Mouse (Mus musculus) kidney, embryonic 14.5 days (tissue): Measurements from ENCODE around the gene Dcst2. TPM values are rescaled to one million over a fixed set of nuclear protein-coding genes. Genes with fewer than 3 reads are reported as not detected.

Experiments used
- ATAC-seq: fragments of 200-750 bp; cut with Nextera tagmentation; 2 replicates; pipeline ENCODE4 v1.8.0; 2017; ENCODE audit warnings: moderate number of reproducible peaks, mild to moderate bottlenecking, moderate TSS enrichment, moderate library complexity; ENCODE audit not compliant: low FRiP score, low TSS enrichment
- H3K27ac ChIP-seq: fragments of 300-500 bp; sonication (generic); 2 replicates; pipeline ENCODE4 v1.5.1; 2014; ENCODE audit warnings: low read depth, mild to moderate bottlenecking, low read length, moderate library complexity, mixed read lengths
- H3K27me3 ChIP-seq: fragments of 300-500 bp; sonication (generic); 2 replicates; pipeline ENCODE4 v1.6.1; 2014; ENCODE audit warnings: mild to moderate bottlenecking, low read length; ENCODE audit not compliant: control insufficient read depth, insufficient read depth
- H3K36me3 ChIP-seq: fragments of 300-500 bp; sonication (generic); 2 replicates; pipeline ENCODE4 v1.6.1; 2014; ENCODE audit warnings: low read length, mixed read lengths; ENCODE audit not compliant: control insufficient read depth, insufficient read depth
- H3K4me1 ChIP-seq: fragments of 300-500 bp; sonication (generic); 2 replicates; pipeline ENCODE4 v1.6.1; 2014; ENCODE audit warnings: low read length, mixed read lengths; ENCODE audit not compliant: control insufficient read depth, insufficient read depth
- H3K4me2 ChIP-seq: fragments of 300-500 bp; sonication (generic); replicated peaks from 2 replicates; pipeline ENCODE4 v1.6.1; 2014; ENCODE audit warnings: low read depth, mild to moderate bottlenecking, low read length
- H3K4me3 ChIP-seq: fragments of 300-500 bp; sonication (generic); 2 replicates; pipeline ENCODE4 v1.5.1; 2014; ENCODE audit warnings: mild to moderate bottlenecking, low read length
- H3K9ac ChIP-seq: fragments of 300-500 bp; sonication (generic); 2 replicates; pipeline ENCODE4 v1.6.1; 2014; ENCODE audit warnings: low read depth, mild to moderate bottlenecking, low read length, moderate library complexity
- H3K9me3 ChIP-seq: fragments of 300-500 bp; sonication (generic); 2 replicates; pipeline ENCODE4 v1.6.1; 2016; ENCODE audit warnings: low read length; ENCODE audit not compliant: control insufficient read depth
- WGBS: fragments of 180-500 bp; shearing (Covaris S2); extraction: QIAGEN DNeasy Blood & Tissue Kit; methylation state at CpG from one replicate; pipeline ENCODE4 v1.1.7; 2014; 5-methylcytosine and 5-hydroxymethylcytosine counted together
- polyA plus RNA-seq: library from polyadenylated mRNA; unstranded; fragments of >200 nt; fragmentation: Nextera tagmentation; extraction: Ambion mirVana; gene quantifications from 2 replicates; pipeline ENCODE4 v1.2.1, GENCODE M21; 2014

The Dcst2 gene
- polyA plus RNA-seq, 1 experiment from 2014 or later, result 0.18 TPM

GRCm38 (mm10) chr3:89365486-89366414 lies 4.0 kb downstream of the Dcst2 start:
- Histone ChIP-seq H3K27me3 (no peaks in the 10 kb centered on the region), H3K27ac (no peak overlapping the region), H3K4me3 (no peak overlapping the region), H3K4me1 (0 out of 2 replicates have a peak, but pooled peaks cover 4% of the 10 kb centered on the region), H3K36me3 (no peaks in the 10 kb centered on the region), H3K4me2 (no peak overlapping the region), H3K9ac (peak overlapping the region; percentile 18; the same call in 1 of the 2 replicates), H3K9me3 (no peaks in the 10 kb centered on the region)
- ATAC-seq, result no peak
- 66% methylated on average over 20 of the region's 20 CpGs for whole genome bisulfite sequencing

- H3K27ac ChIP-seq, result no peak overlapping the region
- ATAC-seq, result 0 out of 2 replicates have a peak, but pooled peaks have one; percentile 46
- H3K9ac ChIP-seq, result no peak overlapping the region; the same call in 1 of the 2 replicates
- 0 out of 2 replicates have a peak, but pooled peaks cover 4% of the 10 kb centered on the region for H3K4me1 ChIP-seq
- no peak overlapping the region for H3K4me3 ChIP-seq
- 45% methylated on average over 11 of the region's 11 CpGs for WGBS
- no peaks in the 10 kb centered on the region for H3K36me3 ChIP-seq
- no peaks in the 10 kb centered on the region for H3K27me3 ChIP-seq
- no peak overlapping the region for H3K4me2 ChIP-seq
- no peaks in the 10 kb centered on the region for H3K9me3 ChIP-seq
Measured at GRCm38 (mm10) chr3:89367338-89367737, 5.6 kb downstream of the Dcst2 start.

- ATAC-seq, result no peak
- no peak overlapping the region for H3K4me3 ChIP-seq
- no peaks in the 10 kb centered on the region for H3K9me3 ChIP-seq
- H3K27me3 ChIP-seq, result no peaks in the 10 kb centered on the region
- H3K36me3 ChIP-seq, result no peaks in the 10 kb centered on the region
- 45% methylated on average over 5 of the region's 5 CpGs for WGBS
- H3K9ac ChIP-seq, result no peak overlapping the region
- H3K4me2 ChIP-seq, result no peak overlapping the region
- H3K4me1 ChIP-seq, result peaks cover 7% of the 10 kb centered on the region; the same call in 1 of the 2 replicates
- no peak overlapping the region for H3K27ac ChIP-seq
Measured at GRCm38 (mm10) chr3:89373581-89374231, 11.9 kb downstream of the Dcst2 start.

GRCm38 (mm10) chr3:89377831-89378230 lies 16.1 kb downstream of the Dcst2 start:
- Histone ChIP-seq H3K4me3 (peak overlapping the region; percentile 49; the same call in 1 of the 2 replicates), H3K9me3 (no peaks in the 10 kb centered on the region), H3K27ac (no peak overlapping the region), H3K27me3 (no peaks in the 10 kb centered on the region), H3K9ac (no peak overlapping the region), H3K4me2 (peak overlapping the region; percentile 88), H3K4me1 (peaks cover 11% of the 10 kb centered on the region; the same call in 1 of the 2 replicates), H3K36me3 (no peaks in the 10 kb centered on the region; the same call in 1 of the 2 replicates)
- peak; percentile 30 for ATAC-seq
- WGBS, result 80% methylated on average over 4 of the region's 4 CpGs

- Histone ChIP-seq H3K4me1 (peaks cover 11% of the 10 kb centered on the region; the same call in 1 of the 2 replicates), H3K4me3 (peak overlapping the region; percentile 49), H3K27me3 (no peaks in the 10 kb centered on the region), H3K9me3 (no peaks in the 10 kb centered on the region), H3K36me3 (no peaks in the 10 kb centered on the region; the same call in 1 of the 2 replicates), H3K9ac (peak overlapping the region; percentile 71), H3K27ac (no peak overlapping the region), H3K4me2 (peak overlapping the region; percentile 88)
- WGBS, result 2% methylated on average over 29 of the region's 29 CpGs
- peak; percentile 94 for ATAC-seq
Measured at GRCm38 (mm10) chr3:89378394-89379067, 16.8 kb downstream of the Dcst2 start.

GRCm38 (mm10) chr3:89379388-89380131 lies 17.8 kb downstream of the Dcst2 start:
- Histone ChIP-seq H3K4me2 (no peak overlapping the region), H3K4me3 (no peak overlapping the region), H3K27me3 (no peaks in the 10 kb centered on the region), H3K36me3 (no peaks in the 10 kb centered on the region; the same call in 1 of the 2 replicates), H3K27ac (no peak overlapping the region), H3K4me1 (peaks cover 11% of the 10 kb centered on the region; the same call in 1 of the 2 replicates), H3K9ac (no peak overlapping the region), H3K9me3 (no peaks in the 10 kb centered on the region)
- no peak for ATAC-seq
- WGBS, result 90% methylated on average over 31 of the region's 31 CpGs

- Histone ChIP-seq H3K4me2 (no peak overlapping the region), H3K27ac (no peak overlapping the region), H3K36me3 (no peaks in the 10 kb centered on the region; the same call in 1 of the 2 replicates), H3K9me3 (no peaks in the 10 kb centered on the region), H3K9ac (no peak overlapping the region), H3K27me3 (no peaks in the 10 kb centered on the region), H3K4me3 (no peak overlapping the region), H3K4me1 (peaks cover 18% of the 10 kb centered on the region)
- no peak for ATAC-seq
- WGBS, result 96% methylated on average over 14 of the region's 14 CpGs
Measured at GRCm38 (mm10) chr3:89380291-89380690, 18.5 kb downstream of the Dcst2 start.

GRCm38 (mm10) chr3:89380711-89381110 lies 18.9 kb downstream of the Dcst2 start:
- no peak overlapping the region for H3K9ac ChIP-seq
- no peak overlapping the region for H3K4me3 ChIP-seq
- ATAC-seq, result no peak
- H3K36me3 ChIP-seq, result no peaks in the 10 kb centered on the region; the same call in 1 of the 2 replicates
- WGBS, result 96% methylated on average over 18 of the region's 18 CpGs
- H3K4me2 ChIP-seq, result no peak overlapping the region
- H3K9me3 ChIP-seq, result no peaks in the 10 kb centered on the region
- peaks cover 22% of the 10 kb centered on the region for H3K4me1 ChIP-seq
- no peaks in the 10 kb centered on the region for H3K27me3 ChIP-seq
- H3K27ac ChIP-seq, result no peak overlapping the region
